Mouse (Mus musculus) spleen, embryonic (tissue): Measurements from ENCODE around the gene Gm28230.

Experiments
- CTCF ChIA-PET: fragments of 350-600 bp; sonication (Branson Sonifier 250); formaldehyde crosslinking; loops from one replicate; lab custom pipeline; 2022; lab: Charles Lee

The Gm28230 gene

DNA sequence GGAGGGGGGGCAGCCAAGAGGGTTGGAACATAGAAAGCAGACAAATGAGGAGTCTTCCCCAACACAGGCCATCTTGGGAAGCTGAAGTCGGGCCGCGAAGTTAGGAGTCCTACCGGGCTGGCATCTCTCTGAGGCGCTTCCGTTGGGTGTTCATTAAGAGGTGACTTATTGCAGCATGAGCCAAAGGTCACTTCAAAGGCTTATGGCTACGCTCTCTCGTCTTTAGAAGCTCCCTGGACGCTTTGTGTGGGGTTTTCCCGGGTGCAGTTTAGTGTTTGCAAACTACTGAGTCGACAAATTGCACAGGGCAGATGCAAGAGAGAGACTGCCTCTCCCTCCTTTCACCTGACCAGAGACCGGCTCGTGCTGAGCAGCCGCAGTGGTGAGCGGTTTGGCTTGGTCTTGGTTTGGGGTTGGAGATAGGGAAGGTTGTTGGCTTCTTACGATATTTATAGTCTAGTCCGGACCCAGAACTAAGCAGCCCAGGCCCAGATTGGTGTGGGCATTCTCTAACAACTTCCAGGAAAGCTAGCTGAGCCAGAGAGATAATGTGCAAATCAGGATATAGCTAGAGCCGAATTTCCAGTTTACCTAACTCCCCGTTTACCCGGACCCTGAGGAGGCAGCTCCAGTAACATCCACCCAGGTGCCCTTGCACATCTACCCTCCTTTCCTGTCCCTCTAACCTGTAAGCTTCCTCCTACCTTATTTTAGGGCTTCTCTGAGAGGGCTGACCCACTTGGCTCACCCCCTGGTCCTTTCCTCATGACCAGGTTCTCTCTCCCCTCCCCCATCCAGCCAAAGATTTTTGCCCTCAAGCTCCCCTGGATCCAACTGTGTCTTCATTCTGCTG is 12.3 kb downstream of the Gm28230 start:
- CTCF ChIA-PET: no interaction called here

DNA sequence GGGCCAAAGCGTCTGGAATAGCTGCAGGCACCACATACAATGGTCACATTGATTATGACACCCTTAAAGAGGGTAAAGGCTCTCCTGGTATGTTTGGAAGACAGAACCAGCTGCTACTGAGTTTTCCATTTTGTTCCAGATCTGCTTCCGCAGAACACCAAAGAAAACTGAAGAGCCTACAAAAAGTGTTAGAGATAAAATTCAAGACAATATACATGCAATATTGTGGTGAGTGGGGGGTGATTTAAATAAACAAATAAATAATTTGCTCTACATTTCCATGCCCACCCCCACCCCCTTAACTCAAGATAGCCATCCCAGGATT is 12.9 kb downstream of the Gm28230 start:
- CTCF ChIA-PET: no interaction called here

DNA sequence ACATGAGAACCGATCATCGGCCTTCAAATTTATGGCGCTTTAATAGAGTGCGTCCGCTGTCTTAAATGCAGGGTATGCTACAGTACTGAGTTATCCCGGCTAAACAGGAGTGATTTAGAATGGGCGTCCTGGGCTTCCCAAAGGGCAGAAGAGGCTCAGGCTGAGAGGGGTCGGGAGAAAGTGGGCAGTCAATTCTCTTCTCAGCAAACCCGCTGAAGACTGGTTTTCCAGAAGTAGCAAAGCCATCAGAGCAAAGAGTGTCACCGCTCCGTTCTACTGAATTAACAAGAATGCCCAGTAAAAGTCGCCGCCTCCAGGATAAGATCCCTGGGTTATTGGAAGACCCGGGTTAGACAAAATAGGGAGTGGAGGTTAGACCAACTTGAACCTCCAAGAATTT is 13.3 kb downstream of the Gm28230 start:
- CTCF ChIA-PET: no interaction called here

DNA sequence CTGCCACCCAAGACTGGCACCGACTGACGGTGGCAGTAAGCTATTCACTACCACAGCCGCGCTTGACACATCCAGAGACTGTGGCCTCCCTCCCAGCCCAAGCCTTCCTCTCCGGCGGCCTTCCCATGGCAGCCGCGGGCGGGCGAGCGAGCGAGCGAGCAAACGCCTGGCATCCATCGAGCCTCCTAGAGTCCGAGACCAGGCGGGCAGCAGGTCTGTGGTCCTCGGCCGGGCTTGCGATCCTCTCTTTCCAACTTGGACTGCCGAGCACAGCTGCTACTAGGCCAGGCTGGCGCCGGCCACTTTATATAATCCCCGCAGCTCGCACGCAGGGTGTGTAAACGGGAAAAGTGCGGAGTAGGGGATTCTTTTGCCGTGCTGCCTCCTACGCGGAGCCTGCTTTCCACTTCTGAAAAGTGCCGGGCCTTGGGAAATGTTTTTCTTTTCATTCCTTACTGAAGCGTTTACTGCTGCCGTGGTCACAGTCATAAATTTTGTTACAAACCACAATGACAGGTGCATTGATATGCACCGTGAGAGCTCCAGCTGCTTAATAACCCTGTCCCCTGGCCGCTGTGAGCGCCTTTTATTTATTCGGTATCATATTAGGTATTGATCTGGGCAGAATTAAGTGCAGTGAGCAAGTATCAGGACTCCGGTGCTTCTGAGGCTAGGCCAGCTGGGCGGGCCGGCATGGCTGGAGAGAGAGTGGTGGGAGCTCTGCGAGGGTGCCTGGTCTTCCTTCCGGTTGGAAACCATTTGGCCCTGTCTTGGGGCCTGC is 14.0 kb downstream of the Gm28230 start:
- CTCF ChIA-PET: no interaction called here

DNA sequence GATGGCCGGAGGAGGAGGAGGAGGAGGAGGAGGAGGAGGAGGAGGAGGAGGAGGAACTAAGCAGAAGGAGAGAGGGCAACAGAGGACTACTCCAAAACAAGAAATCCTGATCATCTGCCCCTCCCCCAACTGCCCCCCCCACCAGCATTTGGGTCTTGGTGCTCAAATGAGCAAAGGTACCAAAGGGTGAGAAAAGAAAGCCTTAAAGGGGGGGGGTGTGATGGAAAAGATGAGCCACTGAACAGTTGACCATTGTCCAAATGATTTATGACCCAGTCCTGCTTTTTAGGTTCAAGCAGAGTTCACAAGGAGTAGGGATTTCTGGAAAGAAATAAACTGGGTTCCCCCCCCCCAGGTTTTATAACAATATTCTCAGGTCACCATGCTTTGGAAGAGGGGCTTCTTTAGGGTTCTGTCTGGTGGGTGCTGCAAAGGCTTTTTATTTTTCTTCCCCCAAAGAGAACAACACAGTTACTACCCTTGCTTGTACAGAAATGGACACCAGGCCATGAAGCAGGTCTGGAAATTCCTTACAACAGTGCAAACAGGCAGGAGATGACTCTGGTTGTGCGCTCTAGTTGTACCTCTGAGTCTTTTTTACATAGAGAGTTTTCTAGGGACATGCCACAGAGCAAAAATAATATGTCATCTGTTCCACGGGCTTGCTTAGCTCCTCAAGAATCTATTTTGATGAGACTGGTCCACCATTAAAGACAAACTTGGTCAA is 14.9 kb downstream of the Gm28230 start:
- CTCF ChIA-PET: no interaction called here

DNA sequence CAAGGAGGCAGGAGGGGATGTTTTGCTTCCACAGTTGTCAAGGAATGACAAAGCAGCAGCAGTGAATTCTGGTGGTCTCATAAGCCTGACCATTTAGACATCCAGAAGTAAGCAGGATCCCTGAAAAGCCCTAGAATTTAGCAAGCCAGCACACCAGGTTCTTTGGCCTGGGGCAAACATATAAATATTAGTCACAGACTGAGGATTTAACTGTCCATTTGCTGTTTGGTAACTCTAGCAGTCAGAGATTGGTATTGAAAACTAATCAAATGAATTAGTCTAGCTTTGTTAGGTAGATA is 15.4 kb downstream of the Gm28230 start:
- CTCF ChIA-PET: no interaction called here

DNA sequence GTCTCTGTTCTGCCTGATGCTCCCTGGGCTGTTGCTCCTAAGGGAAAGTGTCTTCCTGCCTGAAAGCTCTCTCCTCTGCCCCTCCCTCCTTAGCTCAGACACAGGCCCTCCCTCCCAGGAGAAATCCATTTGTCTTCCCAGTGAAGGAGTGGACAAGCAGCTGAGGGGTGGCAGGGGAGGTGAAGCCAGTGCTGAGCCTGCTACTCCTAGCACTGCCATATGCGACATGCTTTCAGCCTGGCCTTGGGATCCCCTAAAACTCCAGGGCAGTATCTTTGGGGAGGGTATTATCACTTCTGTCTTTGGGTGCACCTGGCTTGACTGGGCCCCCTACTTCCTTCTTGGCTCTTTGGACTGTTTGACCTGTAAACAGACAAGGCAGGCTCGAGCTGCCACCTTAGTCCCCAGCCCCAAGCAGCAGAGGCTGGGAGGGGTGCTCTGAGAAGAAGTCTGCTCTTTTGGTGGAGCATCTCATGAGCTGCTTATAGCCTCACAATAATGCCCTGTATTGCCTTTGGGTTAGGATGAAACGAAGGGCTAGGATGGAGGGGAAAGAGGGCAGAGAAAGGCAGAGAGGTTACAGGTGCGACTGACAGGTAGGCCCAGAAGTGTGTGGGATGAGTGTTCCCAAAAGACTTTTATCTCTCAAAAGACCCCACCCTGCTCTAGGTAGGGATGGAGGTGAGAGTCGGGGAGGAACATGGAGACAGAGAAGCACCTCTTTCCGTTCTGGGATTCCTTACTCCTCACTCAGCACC is 19.2 kb downstream of the Gm28230 start:
- CTCF ChIA-PET: interaction anchor here (0.6 kb wide), 1 partner anchor 55 kb away, joined by 3 read pairs; no protein-coding TSS in a partner anchor

DNA sequence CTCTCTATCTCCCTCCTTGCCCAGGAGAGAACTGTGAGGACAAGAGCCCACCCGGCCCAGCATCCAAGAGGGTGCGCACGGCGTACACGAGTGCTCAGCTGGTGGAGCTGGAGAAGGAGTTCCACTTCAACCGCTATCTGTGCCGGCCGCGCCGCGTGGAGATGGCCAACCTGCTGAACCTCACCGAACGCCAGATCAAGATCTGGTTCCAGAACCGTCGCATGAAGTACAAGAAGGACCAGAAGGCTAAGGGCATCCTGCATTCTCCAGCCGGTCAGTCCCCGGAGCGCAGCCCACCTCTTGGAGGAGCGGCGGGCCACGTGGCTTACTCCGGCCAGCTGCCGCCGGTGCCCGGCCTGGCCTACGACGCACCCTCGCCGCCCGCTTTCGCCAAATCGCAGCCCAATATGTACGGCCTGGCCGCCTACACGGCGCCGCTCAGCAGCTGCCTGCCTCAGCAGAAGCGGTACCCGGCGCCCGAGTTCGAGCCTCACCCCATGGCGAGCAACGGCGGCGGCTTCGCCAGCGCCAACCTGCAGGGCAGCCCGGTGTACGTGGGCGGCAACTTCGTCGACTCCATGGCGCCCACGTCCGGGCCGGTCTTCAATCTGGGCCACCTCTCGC is 19.9 kb downstream of the Gm28230 start:
- CTCF ChIA-PET: no interaction called here

DNA sequence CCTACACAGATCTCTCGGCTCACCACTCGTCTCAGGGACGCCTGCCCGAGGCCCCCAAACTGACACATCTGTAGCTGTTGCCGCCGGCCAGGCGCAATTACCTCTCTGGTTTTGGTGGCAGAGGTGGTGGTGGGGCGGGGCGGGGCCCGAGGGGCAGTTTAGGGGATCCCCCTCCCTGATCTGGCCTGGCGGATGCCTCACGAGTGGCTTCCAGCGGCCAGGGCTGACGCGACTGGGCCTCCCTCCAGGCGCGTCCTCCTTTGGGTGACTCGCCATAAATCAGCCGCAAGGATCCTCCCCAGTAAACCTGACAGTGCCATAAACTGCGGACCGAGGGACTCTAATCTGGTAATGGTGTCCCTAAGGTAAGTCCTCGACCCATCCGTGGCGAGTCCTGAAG is 20.5 kb downstream of the Gm28230 start:
- CTCF ChIA-PET: no interaction called here

DNA sequence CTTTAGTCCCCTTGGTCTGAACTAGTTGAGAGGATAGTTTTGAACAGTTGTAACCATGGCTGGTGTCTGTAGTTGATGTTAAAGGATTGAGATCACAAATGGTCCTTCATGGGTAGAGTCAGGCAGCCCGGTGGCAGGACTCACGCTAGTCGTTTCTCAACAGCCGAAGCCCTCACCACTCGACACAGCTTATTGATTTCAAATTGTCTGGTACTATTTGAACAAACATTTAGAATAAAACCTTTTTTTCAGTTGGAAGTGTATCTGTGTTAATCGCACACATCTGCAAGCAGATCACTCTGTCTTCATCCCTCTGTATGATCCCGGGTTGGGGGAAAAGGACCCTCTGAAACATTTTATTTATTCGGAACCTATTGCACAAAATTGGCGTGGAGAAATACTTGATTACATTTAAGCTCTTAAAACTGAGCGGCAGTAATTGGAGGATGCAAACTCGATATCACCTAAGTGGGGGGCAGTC is 21.2 kb downstream of the Gm28230 start:
- CTCF ChIA-PET: no interaction called here

DNA sequence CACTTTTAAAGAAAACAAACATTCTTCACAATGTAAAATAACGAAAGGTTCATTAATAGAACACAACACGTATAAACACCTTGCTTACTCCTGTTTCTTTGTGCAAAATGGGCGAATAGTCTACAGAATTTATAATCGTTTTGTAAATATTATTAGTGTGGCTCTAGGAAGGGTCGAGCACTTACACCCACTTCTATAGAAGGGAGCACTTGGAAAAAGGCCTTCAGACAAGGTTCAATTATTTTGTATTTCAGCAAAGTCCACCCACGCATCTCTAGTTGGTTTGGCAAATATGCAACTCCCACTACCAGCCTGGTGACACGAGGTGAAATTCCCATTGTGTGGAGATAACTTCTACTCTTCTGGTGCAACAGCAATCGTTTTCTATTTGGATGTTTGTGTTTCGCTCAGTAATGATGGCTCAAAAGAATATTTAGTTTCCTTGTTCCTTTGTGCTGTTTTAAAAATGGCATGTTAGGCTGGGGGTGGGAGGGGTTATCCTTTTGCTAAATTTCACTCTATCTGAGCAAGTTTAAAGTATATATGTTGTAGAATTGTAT is 22.0 kb downstream of the Gm28230 start:
- CTCF ChIA-PET: no interaction called here

DNA sequence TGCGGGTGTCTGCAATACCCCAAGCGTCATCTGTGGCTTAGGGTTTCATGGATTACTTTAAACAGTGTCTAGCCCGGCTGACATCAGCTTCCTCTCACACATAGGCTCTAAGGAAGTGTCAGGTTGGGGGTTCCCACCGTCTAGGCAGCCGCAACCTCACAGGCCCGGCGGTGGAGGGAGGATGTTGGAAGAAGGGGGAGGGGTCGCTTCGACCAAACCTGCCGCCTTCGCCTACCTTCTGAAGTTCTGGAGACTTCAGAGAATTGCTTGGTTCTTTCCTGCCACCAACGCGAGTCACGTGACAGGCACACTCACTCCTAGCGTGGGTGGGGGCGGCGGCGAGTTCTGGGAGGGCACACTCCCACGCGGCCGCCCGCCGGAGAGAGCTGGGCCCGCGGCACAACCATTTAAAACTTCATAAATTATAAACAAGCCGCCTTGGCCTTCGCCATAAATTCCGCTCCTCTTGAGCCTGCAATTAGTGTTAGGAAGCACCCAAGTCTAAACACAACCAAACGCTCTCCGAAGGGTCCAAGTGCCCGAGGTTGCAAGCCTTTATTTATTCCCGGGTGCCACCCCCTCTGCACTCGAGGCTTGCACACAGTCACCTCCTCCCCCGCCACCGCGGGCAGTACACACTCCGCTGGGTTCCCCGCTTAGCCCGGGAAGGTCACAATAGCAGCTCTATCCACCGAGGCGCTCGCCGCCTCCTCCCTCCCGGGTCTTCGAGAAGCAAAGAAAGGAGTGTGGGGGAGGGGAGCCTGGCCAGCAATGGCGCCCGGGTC is 23.0 kb downstream of the Gm28230 start:
- CTCF ChIA-PET: no interaction called here

DNA sequence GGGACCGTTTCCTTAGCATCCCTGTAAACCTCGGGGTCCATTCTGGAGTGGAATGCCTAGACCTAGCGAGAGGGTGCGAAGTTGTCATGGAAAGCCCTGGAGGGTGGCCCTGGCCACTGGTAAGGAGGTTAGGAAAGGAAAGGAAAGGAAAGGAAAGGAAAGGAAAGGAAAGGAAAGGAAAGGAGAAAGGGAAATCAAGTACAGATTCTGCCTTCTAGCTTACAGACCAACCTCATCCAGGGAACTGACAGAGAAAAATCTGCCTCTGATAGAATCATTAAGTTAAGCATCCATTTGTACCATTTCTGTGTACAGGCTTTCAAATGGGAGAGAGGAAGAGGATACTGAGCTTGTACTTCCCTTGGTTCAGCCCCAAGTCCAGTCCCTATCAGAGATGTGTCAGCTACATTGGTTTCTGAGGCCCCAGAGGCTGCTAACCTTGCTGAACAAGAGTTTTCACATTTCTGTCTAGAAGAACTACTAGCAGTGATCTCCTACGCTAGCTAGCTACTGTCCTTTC is 24.3 kb downstream of the Gm28230 start:
- CTCF ChIA-PET: no interaction called here

DNA sequence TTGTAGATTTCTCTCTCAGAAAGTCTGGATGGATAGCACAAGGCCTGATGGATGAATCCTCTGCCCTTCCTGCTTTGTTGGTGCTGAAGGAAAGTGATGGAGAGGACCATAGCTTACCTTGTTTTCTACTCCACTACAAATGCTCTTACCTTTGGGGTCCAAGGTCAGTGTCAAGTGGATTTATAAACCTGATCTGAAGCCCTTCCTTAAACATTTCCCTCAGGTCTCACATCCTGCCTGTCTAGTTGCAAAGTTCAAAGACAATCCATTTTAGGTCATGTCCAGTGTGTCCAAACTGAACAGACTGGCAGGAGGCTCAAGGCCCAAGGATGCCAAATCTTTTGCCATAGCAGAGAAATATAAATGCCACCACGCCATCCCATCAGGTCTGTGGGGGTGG is 25.3 kb downstream of the Gm28230 start:
- CTCF ChIA-PET: no interaction called here

DNA sequence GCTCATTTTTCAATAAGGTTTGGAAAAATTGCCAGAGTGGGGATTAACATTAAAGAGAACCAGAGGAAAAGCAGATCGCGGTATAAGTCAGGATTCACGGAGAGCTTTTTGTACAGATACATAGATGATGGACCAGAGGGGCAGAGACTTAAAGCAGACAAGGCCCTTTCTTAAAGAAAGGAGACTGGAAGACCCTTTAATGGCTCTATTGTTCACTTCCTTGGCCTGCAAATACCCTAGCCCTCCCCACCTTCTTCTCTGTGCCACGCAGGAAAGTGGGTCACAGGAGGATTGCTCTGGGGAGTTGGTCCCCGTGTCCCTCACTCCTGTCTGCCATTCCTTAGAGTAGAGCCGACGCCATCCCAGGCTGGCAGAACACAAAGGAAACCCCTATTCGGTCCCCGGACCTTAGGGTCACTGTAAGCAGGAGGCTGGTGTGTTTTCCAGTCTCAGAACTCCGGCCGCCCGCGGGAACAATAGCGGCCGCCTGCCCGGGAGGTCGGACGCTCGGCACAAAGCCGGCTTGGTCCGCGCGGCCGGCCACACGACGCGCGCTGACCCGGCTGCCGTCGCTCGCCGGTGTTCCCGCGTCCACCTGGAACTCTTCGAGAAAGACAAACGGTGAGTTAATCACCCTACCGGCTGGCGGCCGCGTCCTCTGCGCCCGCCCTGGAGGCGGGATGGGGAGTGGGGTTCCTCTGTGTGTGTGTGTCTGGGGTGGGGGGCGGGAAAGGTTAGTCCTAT is 26.1 kb downstream of the Gm28230 start:
- CTCF ChIA-PET: no interaction called here

DNA sequence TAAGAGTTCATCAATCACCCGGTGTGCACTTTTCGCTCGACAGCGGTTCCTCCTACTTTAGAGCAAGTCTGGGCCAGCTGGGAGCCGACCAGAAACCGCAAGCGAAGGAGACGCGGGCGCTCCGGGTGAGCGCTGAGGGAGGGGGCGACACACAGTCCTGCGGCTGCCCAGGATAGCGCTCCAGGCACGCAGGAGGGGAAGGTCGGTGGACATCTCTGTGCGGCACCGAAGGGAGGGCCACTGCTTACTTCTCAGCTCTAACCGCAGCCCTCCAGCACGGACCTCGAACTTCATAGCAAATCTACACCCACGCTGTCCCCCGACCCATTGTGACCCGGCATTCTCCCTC is 26.6 kb downstream of the Gm28230 start:
- CTCF ChIA-PET: interaction anchor here (0.6 kb wide), 1 partner anchor 312 kb away, joined by 4 read pairs; no protein-coding TSS in a partner anchor

DNA sequence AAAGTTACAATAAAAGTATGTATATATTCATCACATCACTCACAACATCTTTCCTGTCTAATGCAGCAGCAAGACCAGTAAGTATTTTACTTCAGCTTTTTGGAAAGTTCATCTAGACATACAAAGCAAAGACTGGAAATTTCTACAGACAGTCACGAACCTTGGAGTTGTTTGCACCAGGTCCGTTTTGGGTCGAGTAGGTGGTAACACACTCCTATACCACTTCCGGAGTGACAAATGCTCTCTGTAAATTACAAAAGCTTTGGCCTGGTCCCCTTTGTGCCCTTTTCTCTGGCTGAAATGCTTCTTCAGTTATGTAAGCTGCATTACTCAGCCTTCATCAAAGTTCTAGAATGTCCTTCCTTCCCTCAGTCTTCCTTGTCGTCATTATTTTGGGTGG is 27.2 kb downstream of the Gm28230 start:
- CTCF ChIA-PET: interaction anchor here (0.6 kb wide), 1 partner anchor 311 kb away, joined by 4 read pairs; no protein-coding TSS in a partner anchor

DNA sequence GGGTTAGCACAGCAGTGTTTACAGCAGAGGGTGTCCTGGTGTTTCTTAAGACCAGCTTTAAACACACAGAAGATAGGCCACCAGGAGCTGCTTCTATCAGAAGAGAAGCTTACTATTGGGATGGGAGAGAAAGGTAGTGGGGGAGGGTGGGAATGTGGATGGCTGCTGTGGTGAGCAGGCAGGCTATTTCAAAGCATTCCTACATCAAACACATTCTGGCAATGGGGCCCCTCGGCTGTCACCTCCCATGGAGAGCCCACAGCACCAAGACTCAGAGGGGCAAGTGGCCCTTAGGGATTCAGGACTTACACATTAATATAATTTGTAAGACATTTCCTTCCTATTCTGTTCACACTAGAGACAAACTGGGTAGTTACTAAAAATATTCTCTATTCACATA is 33.6 kb downstream of the Gm28230 start:
- CTCF ChIA-PET: interaction anchor here (0.6 kb wide), 1 partner anchor 17 kb away, joined by 4 read pairs; no protein-coding TSS in a partner anchor

DNA sequence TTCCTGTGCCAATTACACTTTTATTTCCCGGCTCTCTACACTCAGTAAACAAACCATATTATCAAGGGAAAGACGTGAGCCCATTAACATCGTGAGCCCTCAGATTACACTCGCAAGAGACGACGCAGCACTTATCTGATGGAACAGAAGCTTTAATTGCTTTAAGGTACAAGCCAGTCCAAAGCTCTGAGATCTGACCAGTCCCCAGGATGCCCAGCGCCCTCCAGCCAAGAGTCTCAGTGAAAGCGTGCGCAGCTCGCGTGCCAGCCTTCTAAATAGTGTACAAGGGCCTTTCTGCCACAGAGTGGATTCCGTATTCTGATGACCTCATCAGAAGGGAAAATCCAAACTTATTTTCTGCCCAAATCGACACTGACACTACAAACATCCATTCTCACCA is 35.4 kb downstream of the Gm28230 start:
- CTCF ChIA-PET: no interaction called here
